Mouse (Mus musculus) neural tube, embryonic 14.5 days (tissue): ENCODE data around the gene Htr6. TPM values are rescaled to one million over a fixed set of nuclear protein-coding genes. Genes with fewer than 3 reads are reported as not detected.

Experiments
- ATAC-seq: fragments of 200-750 bp; cut with Nextera tagmentation; 2 replicates; pipeline ENCODE4 v1.8.0; 2017; ENCODE audit warnings: low read depth, mild to moderate bottlenecking, moderate TSS enrichment, moderate library complexity
- H3K27ac ChIP-seq: fragments of 300-500 bp; sonication (generic); 2 replicates; pipeline ENCODE4 v1.5.1; 2014; ENCODE audit warnings: low read depth, mild to moderate bottlenecking, control low read depth, low read length, moderate library complexity, mixed read lengths
- H3K27me3 ChIP-seq: fragments of 300-500 bp; sonication (generic); 2 replicates; pipeline ENCODE4 v1.6.1; 2014; ENCODE audit warnings: low read length; ENCODE audit not compliant: control insufficient read depth, insufficient read depth
- H3K36me3 ChIP-seq: fragments of 300-500 bp; sonication (generic); 2 replicates; pipeline ENCODE4 v1.6.1; 2014; ENCODE audit warnings: low read length, mixed read lengths; ENCODE audit not compliant: control insufficient read depth, insufficient read depth
- H3K4me1 ChIP-seq: fragments of 300-500 bp; sonication (generic); 2 replicates; pipeline ENCODE4 v1.6.1; 2014; ENCODE audit warnings: low read length; ENCODE audit not compliant: control insufficient read depth, insufficient read depth
- H3K4me2 ChIP-seq: fragments of 300-500 bp; sonication (generic); 2 replicates; pipeline ENCODE4 v1.6.1; 2014; ENCODE audit warnings: mild to moderate bottlenecking, low read depth, low read length, control low read depth
- H3K4me3 ChIP-seq: fragments of 300-500 bp; sonication (generic); 2 replicates; pipeline ENCODE4 v1.5.1; 2014; ENCODE audit warnings: low read depth, low read length, control low read depth, mixed read lengths
- H3K9ac ChIP-seq: fragments of 300-500 bp; sonication (generic); replicated peaks from 2 replicates; pipeline ENCODE4 v1.6.1; 2014; ENCODE audit warnings: low read depth, mild to moderate bottlenecking, control low read depth, low read length, mixed read lengths
- H3K9me3 ChIP-seq: fragments of 300-500 bp; sonication (generic); 2 replicates; pipeline ENCODE4 v1.6.1; 2016; ENCODE audit warnings: low read length; ENCODE audit not compliant: control insufficient read depth
- WGBS: fragments of 180-500 bp; shearing (Covaris S2); extraction: QIAGEN DNeasy Blood & Tissue Kit; methylation state at CpG from one replicate; pipeline ENCODE4 v1.1.7; 2014; 5-methylcytosine and 5-hydroxymethylcytosine counted together
- polyA plus RNA-seq: library from polyadenylated mRNA; unstranded; fragments of >200 nt; fragmentation: Nextera tagmentation; extraction: Ambion mirVana; gene quantifications from 2 replicates; pipeline ENCODE4 v1.2.1, GENCODE M21; 2014

The Htr6 gene
- polyA plus RNA-seq, 1 experiment from 2014 or later, result 1.4 TPM

DNA sequence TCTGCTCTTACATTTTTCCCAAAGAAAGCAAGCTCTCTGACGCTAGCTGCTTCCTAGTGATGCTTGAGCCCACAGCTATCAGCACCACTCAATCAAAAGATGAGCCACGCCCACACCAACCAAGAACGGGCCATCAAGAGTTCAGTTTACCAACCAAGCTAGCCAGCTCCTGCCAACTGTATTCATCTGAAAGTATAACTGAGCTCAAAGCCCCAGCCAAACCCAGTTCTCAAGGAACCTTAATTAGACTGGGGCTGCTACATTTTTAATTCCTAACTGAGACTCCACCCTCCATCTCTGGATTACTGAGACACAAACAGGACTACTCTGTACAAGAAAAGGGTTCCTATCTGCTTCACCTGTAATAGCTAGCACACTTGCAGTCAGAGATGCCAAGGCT, 35.5 kb upstream of the Htr6 start:
- H3K27ac ChIP-seq, result no peak overlapping the region
- H3K4me1 ChIP-seq, result no peaks in the 10 kb centered on the region
- ATAC-seq, result no peak
- no peak overlapping the region for H3K9ac ChIP-seq
- H3K4me2 ChIP-seq, result no peak overlapping the region
- H3K4me3 ChIP-seq, result no peak overlapping the region
- 78% methylated on average over 3 of the region's 3 CpGs for WGBS
- H3K27me3 ChIP-seq, result no peaks in the 10 kb centered on the region
- no peaks in the 10 kb centered on the region for H3K36me3 ChIP-seq
- H3K9me3 ChIP-seq, result no peaks in the 10 kb centered on the region

GRCm38 (mm10) chr4:139105453-139105852, 30.1 kb upstream of the Htr6 start:
- Histone ChIP-seq H3K4me1 (peaks cover 7% of the 10 kb centered on the region; the same call in 1 of the 2 replicates), H3K27ac (no peak overlapping the region), H3K27me3 (no peaks in the 10 kb centered on the region), H3K36me3 (peaks cover 9% of the 10 kb centered on the region; the same call in 1 of the 2 replicates), H3K9ac (no peak overlapping the region), H3K4me2 (no peak overlapping the region), H3K4me3 (no peak overlapping the region), H3K9me3 (no peaks in the 10 kb centered on the region)
- WGBS, result 97% methylated on average over 1 of the region's 1 CpGs
- no peak for ATAC-seq

DNA sequence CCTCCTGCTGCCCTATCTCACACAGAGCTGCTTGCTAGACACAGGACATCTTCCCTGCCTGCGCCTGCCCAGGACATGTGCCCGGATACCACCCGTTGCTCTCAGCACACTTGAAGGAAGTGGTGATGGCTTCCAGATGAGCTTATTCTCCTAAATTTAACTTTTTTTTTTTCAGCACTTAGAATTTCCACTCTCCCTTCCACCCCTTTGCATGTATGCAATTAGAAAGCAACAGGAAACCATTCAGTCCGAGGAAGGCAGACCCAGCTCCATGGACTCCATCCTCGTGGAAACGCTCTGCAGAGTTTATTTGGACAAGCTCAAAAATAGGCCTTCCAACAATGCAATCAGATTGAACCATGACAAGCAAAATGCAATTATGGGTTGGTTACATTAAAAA, 26.2 kb upstream of the Htr6 start:
- Histone ChIP-seq H3K27me3 (no peaks in the 10 kb centered on the region), H3K4me3 (no peak overlapping the region), H3K9me3 (no peaks in the 10 kb centered on the region), H3K9ac (no peak overlapping the region), H3K4me2 (no peak overlapping the region), H3K4me1 (peaks cover 7% of the 10 kb centered on the region; the same call in 1 of the 2 replicates), H3K27ac (no peak overlapping the region), H3K36me3 (peaks cover 9% of the 10 kb centered on the region; the same call in 1 of the 2 replicates)
- WGBS, result 82% methylated on average over 6 of the region's 6 CpGs
- ATAC-seq, result no peak

DNA sequence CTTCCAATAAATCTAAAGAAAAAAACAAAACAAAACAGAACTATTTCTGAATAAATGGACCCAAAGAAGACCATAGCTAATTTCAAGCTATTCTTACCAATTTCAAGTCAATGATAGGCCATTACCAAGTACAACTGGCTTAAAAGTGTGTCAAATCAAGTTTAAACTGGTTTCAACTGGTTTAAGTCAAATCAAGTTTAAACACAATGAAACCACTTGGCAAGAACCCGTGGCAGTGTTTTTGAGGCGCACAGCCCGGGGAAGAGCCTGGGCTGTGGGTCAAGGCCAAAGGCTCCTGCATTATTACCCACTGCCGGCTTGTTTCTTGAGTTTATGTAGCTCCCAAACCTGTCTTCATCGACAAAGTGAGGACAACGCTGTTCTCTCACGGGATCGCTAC, 25.0 kb upstream of the Htr6 start:
- WGBS, result 82% methylated on average over 8 of the region's 8 CpGs
- Histone ChIP-seq H3K27me3 (no peaks in the 10 kb centered on the region), H3K36me3 (peaks cover 9% of the 10 kb centered on the region; the same call in 1 of the 2 replicates), H3K4me2 (no peak overlapping the region), H3K4me3 (no peak overlapping the region), H3K9me3 (no peaks in the 10 kb centered on the region), H3K4me1 (peaks cover 7% of the 10 kb centered on the region; the same call in 1 of the 2 replicates), H3K9ac (no peak overlapping the region), H3K27ac (no peak overlapping the region)
- ATAC-seq, result no peak

- no peak overlapping the region for H3K27ac ChIP-seq
- H3K4me1 ChIP-seq, result peaks cover 9% of the 10 kb centered on the region; the same call in 1 of the 2 replicates
- H3K27me3 ChIP-seq, result peaks cover 6% of the 10 kb centered on the region; the same call in 1 of the 2 replicates
- no peaks in the 10 kb centered on the region for H3K36me3 ChIP-seq
- no peak overlapping the region for H3K9ac ChIP-seq
- H3K9me3 ChIP-seq, result no peaks in the 10 kb centered on the region
- 69% methylated on average over 5 of the region's 5 CpGs for WGBS
- H3K4me3 ChIP-seq, result no peak overlapping the region
- no peak overlapping the region for H3K4me2 ChIP-seq
- no peak for ATAC-seq
Observed at GRCm38 (mm10) chr4:139096201-139096600, 20.8 kb upstream of the Htr6 start.

DNA sequence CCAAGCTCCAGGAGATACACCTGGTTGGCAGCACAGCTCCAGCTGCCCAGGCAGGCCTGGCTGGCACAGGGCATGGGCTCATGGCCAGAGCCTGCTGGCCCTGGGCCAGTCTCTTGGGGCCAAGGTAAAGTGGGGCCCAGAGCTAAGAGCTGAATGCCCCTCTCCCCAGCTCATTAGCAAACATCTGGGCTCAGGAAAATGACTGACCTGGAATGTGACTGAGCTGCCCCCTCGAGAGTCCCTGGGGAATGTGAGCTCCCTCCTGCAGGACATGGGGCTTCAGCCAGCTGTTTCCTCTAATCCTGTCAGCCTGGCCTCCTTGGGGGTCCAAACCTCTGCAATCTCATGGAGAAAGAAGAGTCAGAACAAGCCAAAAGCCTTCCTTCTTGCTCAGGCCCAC, 20.0 kb upstream of the Htr6 start:
- Histone ChIP-seq H3K9me3 (no peaks in the 10 kb centered on the region), H3K4me1 (peaks cover 12% of the 10 kb centered on the region; the same call in 1 of the 2 replicates), H3K4me2 (no peak overlapping the region), H3K9ac (no peak overlapping the region), H3K4me3 (no peak overlapping the region), H3K27me3 (peaks cover 6% of the 10 kb centered on the region; the same call in 1 of the 2 replicates), H3K36me3 (no peaks in the 10 kb centered on the region), H3K27ac (no peak overlapping the region)
- 59% methylated on average over 1 of the region's 1 CpGs for WGBS
- ATAC-seq, result no peak

DNA sequence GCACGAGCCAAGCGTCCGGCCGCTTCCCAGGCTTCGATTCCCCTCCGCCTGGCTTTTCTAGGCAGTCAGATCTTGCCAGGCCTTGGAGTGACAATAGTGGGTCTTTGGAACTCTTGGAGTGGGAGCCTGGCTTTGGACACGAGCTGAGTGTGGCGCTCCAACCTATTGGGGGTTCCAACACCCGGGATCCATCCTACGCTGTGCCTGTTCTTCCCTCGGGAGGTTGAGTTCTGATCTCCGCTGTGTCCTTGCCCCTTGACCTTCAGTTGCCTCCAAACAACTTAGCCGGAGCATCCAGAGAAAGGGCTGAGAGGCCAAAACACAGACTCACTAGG, 17.8 kb upstream of the Htr6 start:
- 16% methylated on average over 13 of the region's 13 CpGs for WGBS
- Histone ChIP-seq H3K4me2 (peak overlapping the region; percentile 91), H3K9ac (peak overlapping the region; percentile 68), H3K36me3 (no peaks in the 10 kb centered on the region), H3K4me3 (peak overlapping the region; percentile 59), H3K27me3 (peaks cover 6% of the 10 kb centered on the region; the same call in 1 of the 2 replicates), H3K9me3 (no peaks in the 10 kb centered on the region), H3K27ac (peak overlapping the region; percentile 75; the same call in 1 of the 2 replicates), H3K4me1 (peaks cover 13% of the 10 kb centered on the region; the same call in 1 of the 2 replicates)
- no peak for ATAC-seq

- Histone ChIP-seq H3K27ac (peak within 1 kb of the TSS; percentile 75), H3K9ac (peak within 1 kb of the TSS; percentile 68), H3K9me3 (no peaks in the 10 kb centered on the region), H3K4me2 (peak within 1 kb of the TSS; percentile 91), H3K4me3 (peak within 1 kb of the TSS; percentile 59), H3K27me3 (peaks cover 6% of the 10 kb centered on the region; the same call in 1 of the 2 replicates), H3K4me1 (peaks cover 13% of the 10 kb centered on the region; the same call in 1 of the 2 replicates), H3K36me3 (no peaks in the 10 kb centered on the region)
- WGBS, result under 1% methylated on average over 71 of the region's 105 CpGs
- no peak for ATAC-seq
Observed at GRCm38 (mm10) chr4:139092356-139093195, 17.2 kb upstream of the Htr6 start, which contains the start of gene Nbl1. Gene Nbl1 (minus strand): TSS chr4:139092993.
